Mouse (Mus musculus) myocyte (in vitro differentiated cells): ENCODE measurements around the gene Ccdc57.

Experiments
- POLR2A ChIP-seq: IDR thresholded peaks from one replicate; pipeline ENCODE4 v1.6.1; 2011; ENCODE audit warnings: low read depth, mild to moderate bottlenecking, control low read depth, moderate library complexity; ENCODE audit not compliant: insufficient read length
- USF1 ChIP-seq: IDR thresholded peaks from one replicate; pipeline ENCODE4 v1.6.1; 2011; ENCODE audit warnings: low read depth, mild to moderate bottlenecking, control low read depth, moderate library complexity

GRCm38 (mm10) chr11:120982459-120982858 lies 49.8 kb upstream of the Ccdc57 start:
- TF ChIP-seq POLR2A, result no peak
- TF ChIP-seq USF1, result no peak
